Mouse (Mus musculus) ES-E14 (cell line): ENCODE data around the gene Sdcbp2. TPM values are rescaled to one million over a fixed set of nuclear protein-coding genes. Genes with fewer than 3 reads are reported as not detected.
A peak's percentile ranks its signal among the peaks of the same experiment; 100 is the strongest.
"Not testable (repeated sequence)": the region's sequence is repeated elsewhere in the genome, so short reads cannot be mapped to it uniquely, and the experiment has no call there.

ENCODE experiments used
- DNase-seq: peaks from one replicate; pipeline ENCODE4 v3.0.0-alpha.2; 2013; ENCODE audit warnings: low read depth, low spot score
- H3K27ac ChIP-seq: 2 replicates; pipeline ENCODE4 v1.5.1; 2012; ENCODE audit warnings: low read depth, mild to moderate bottlenecking, low read length, moderate library complexity, mixed read lengths; ENCODE audit not compliant: poor library complexity, insufficient read depth, severe bottlenecking
- H3K36me3 ChIP-seq: 2 replicates; pipeline ENCODE4 v1.6.1; 2012; ENCODE audit warnings: mild to moderate bottlenecking, low read length, moderate library complexity, mixed read lengths; ENCODE audit not compliant: control insufficient read depth, poor library complexity, insufficient read depth, severe bottlenecking
- H3K4me1 ChIP-seq, 2 experiments: fragments of 150-350 bp in 1 of 2; sonication (generic) in 1 of 2; 2 replicates each; pipeline ENCODE4 v1.6.1; 2012; ENCODE audit warnings: low read length in 2 of 2, mild to moderate bottlenecking in 1 of 2, mixed read lengths in 1 of 2; ENCODE audit not compliant: control insufficient read depth in 2 of 2, insufficient read depth in 2 of 2, poor library complexity in 1 of 2
- H3K4me3 ChIP-seq, 2 experiments: fragments of 150-350 bp in 1 of 2; sonication (generic) in 1 of 2; 2 replicates each; pipeline ENCODE4 v1.5.1; 2012; ENCODE audit warnings: low read length in 2 of 2, low read depth in 1 of 2, mild to moderate bottlenecking in 1 of 2, mixed read lengths in 1 of 2; ENCODE audit not compliant: insufficient read depth in 1 of 2, poor library complexity in 1 of 2, severe bottlenecking in 1 of 2
- H3K9ac ChIP-seq: 2 replicates; pipeline ENCODE4 v1.6.1; 2012; ENCODE audit warnings: low read depth, mild to moderate bottlenecking, low read length, mixed read lengths; ENCODE audit not compliant: poor library complexity, insufficient read depth, severe bottlenecking
- H3K9me3 ChIP-seq: fragments of 150-350 bp; sonication (generic); 2 replicates; pipeline ENCODE4 v1.6.1; 2012; ENCODE audit warnings: low read depth, mild to moderate bottlenecking, low read length; ENCODE audit not compliant: control insufficient read depth, insufficient read depth
- CHD2 ChIP-seq: IDR thresholded peaks from 2 replicates; pipeline ENCODE4 v1.6.1; 2014; ENCODE audit warnings: mild to moderate bottlenecking, low read depth, low read length, inconsistent platforms
- HCFC1 ChIP-seq: IDR thresholded peaks from 2 replicates; pipeline ENCODE4 v1.6.1; 2012; ENCODE audit warnings: low read length, inconsistent platforms, borderline replicate concordance; ENCODE audit not compliant: insufficient read depth
- MAFK ChIP-seq: IDR thresholded peaks from 2 replicates; pipeline ENCODE4 v1.6.1; 2014; ENCODE audit warnings: mild to moderate bottlenecking, low read depth, low read length, inconsistent platforms; ENCODE audit not compliant: insufficient read depth
- ZC3H11A ChIP-seq: IDR thresholded peaks from 2 replicates; pipeline ENCODE4 v1.6.1; 2012; ENCODE audit warnings: low read depth, mild to moderate bottlenecking, inconsistent platforms, low read length, borderline replicate concordance
- ZNF384 ChIP-seq: IDR thresholded peaks from 2 replicates; pipeline ENCODE4 v1.6.1; 2012; ENCODE audit warnings: low read depth, low read length, inconsistent platforms
- in situ Hi-C, 2 experiments: fragments of 600-800 bp; cut with MboI; formaldehyde crosslinking; loops; one replicate each; pipeline ENCODE4 v1.15.1; 2025; ENCODE audit warnings: low sequenced_read_pairs in 2 of 2, inconsistent platforms in 1 of 2; ENCODE audit not compliant: unreplicated experiment in 2 of 2
- total RNA-seq: library from RNA; depleted of rRNA; stranded (reverse); fragments of 300-350 nt; gene quantifications from 2 replicates; pipeline ENCODE4 v1.2.3, GENCODE M21; 2012

Gene Sdcbp2
- total RNA-seq, 1 experiment = 4.1 TPM

- DNase-seq = no peak
- in situ Hi-C loops = no loop called here
- peaks cover 0 to 9% of the 10 kb centered on the region in 2 experiments; a peak in 1 of 4 replicates for H3K4me1 ChIP-seq
Measured at GRCm38 (mm10) chr2:151602106-151602505, 29.7 kb downstream of the Sdcbp2 start.

GRCm38 (mm10) chr2:151603630-151604029, 31.2 kb downstream of the Sdcbp2 start:
- no peaks in the 10 kb centered on the region for H3K9me3 ChIP-seq
- no peaks in the 10 kb centered on the region for H3K36me3 ChIP-seq
- in situ Hi-C loops = no loop called here
- no peak for TF ChIP-seq CHD2
- TF ChIP-seq ZNF384 = no peak
- no peak for TF ChIP-seq HCFC1
- no peak for TF ChIP-seq MAFK
- TF ChIP-seq ZC3H11A = no peak
- H3K4me1 ChIP-seq = peaks cover 0 to 9% of the 10 kb centered on the region in 2 experiments; a peak in 1 of 4 replicates
- no peak overlapping the region for H3K4me3 ChIP-seq
- no peak overlapping the region for H3K9ac ChIP-seq
- no peak overlapping the region for H3K27ac ChIP-seq
- no peak for DNase-seq

More at GRCm38 (mm10) chr2:151602106-151602505, 29.7 kb downstream of the Sdcbp2 start:
- no peak overlapping the region for H3K4me3 ChIP-seq
- TF ChIP-seq HCFC1 (no peak), MAFK (no peak), ZC3H11A (no peak), ZNF384 (no peak), CHD2 (no peak)
- H3K27ac ChIP-seq = no peak overlapping the region
- H3K9me3 ChIP-seq = no peaks in the 10 kb centered on the region
- no peaks in the 10 kb centered on the region for H3K36me3 ChIP-seq
- no peak overlapping the region for H3K9ac ChIP-seq

- H3K9ac ChIP-seq = no peak overlapping the region
- peaks cover 0 to 6% of the 10 kb centered on the region in 2 experiments; a peak in 1 of 4 replicates for H3K4me1 ChIP-seq
- no peak for TF ChIP-seq HCFC1
- no peak overlapping the region for H3K27ac ChIP-seq
- no peaks in the 10 kb centered on the region for H3K36me3 ChIP-seq
- no peaks in the 10 kb centered on the region for H3K9me3 ChIP-seq
- no peak for DNase-seq
- H3K4me3 ChIP-seq = peak overlapping the region in 1 of 2 experiments; percentile 3; a peak in 1 of 4 replicates
- in situ Hi-C loops = no loop called here
Measured at GRCm38 (mm10) chr2:151605437-151605987, 33.1 kb downstream of the Sdcbp2 start.

- Histone ChIP-seq H3K36me3 (no peaks in the 10 kb centered on the region), H3K4me3 (no peak overlapping the region), H3K4me1 (peaks cover 0 to 6% of the 10 kb centered on the region in 2 experiments; a peak in 1 of 4 replicates), H3K9me3 (no peaks in the 10 kb centered on the region), H3K27ac (no peak overlapping the region), H3K9ac (no peak overlapping the region)
- no peak for TF ChIP-seq CHD2
- TF ChIP-seq ZNF384 = no peak
- TF ChIP-seq MAFK = no peak
- no peak for TF ChIP-seq ZC3H11A
- TF ChIP-seq HCFC1 = no peak
- in situ Hi-C loops = no loop called here
- no peak for DNase-seq
Measured at GRCm38 (mm10) chr2:151608435-151608834, 36.0 kb downstream of the Sdcbp2 start.

GRCm38 (mm10) chr2:151609974-151610373, 37.6 kb downstream of the Sdcbp2 start:
- Histone ChIP-seq H3K27ac (no peak overlapping the region), H3K4me1 (peaks cover 0 to 6% of the 10 kb centered on the region in 2 experiments; a peak in 1 of 4 replicates), H3K4me3 (no peak overlapping the region), H3K36me3 (no peaks in the 10 kb centered on the region), H3K9me3 (no peaks in the 10 kb centered on the region), H3K9ac (no peak overlapping the region)
- DNase-seq = no peak
- in situ Hi-C loops = no loop called here
- TF ChIP-seq ZNF384 (no peak), MAFK (no peak), ZC3H11A (no peak), CHD2 (no peak), HCFC1 (no peak)

GRCm38 (mm10) chr2:151615779-151616178, 43.4 kb downstream of the Sdcbp2 start:
- in situ Hi-C loops, DNase-seq, H3K4me3 ChIP-seq, H3K36me3 ChIP-seq, H3K9me3 ChIP-seq, H3K4me1 ChIP-seq, H3K27ac ChIP-seq, H3K9ac ChIP-seq: not testable (repeated sequence)
